Mouse (Mus musculus) kidney, postnatal 0 days (tissue): Measurements from ENCODE around the gene Lrrc8c. TPM values are rescaled to one million over a fixed set of nuclear protein-coding genes. Genes with fewer than 3 reads are reported as not detected.

ENCODE experiments used
- ATAC-seq: fragments of 200-750 bp; cut with Nextera tagmentation; replicated peaks from 2 replicates; pipeline ENCODE4 v1.8.0; 2017; ENCODE audit warnings: low read depth, moderate number of reproducible peaks, moderate TSS enrichment, moderate library complexity; ENCODE audit not compliant: low FRiP score
- DNase-seq: peaks from one replicate; pipeline ENCODE4 v3.0.0-alpha.2; 2016; ENCODE audit warnings: low spot score
- H3K27ac ChIP-seq: fragments of 300-500 bp; sonication (generic); 2 replicates; pipeline ENCODE4 v1.5.1; 2014; ENCODE audit warnings: mild to moderate bottlenecking
- H3K27me3 ChIP-seq: fragments of 300-500 bp; sonication (generic); 2 replicates; pipeline ENCODE4 v1.6.1; 2014; ENCODE audit warnings: low read length, mixed read lengths; ENCODE audit not compliant: insufficient read depth
- H3K36me3 ChIP-seq: fragments of 300-500 bp; sonication (generic); 2 replicates; pipeline ENCODE4 v1.6.1; 2014; ENCODE audit warnings: low read length, mixed read lengths; ENCODE audit not compliant: insufficient read depth
- H3K4me1 ChIP-seq: fragments of 300-500 bp; sonication (generic); replicated peaks from 2 replicates; pipeline ENCODE4 v1.6.1; 2014; ENCODE audit warnings: antibody characterized with exemption, low read length, mixed read lengths; ENCODE audit not compliant: insufficient read depth
- H3K4me2 ChIP-seq: fragments of 300-500 bp; sonication (generic); 2 replicates; pipeline ENCODE4 v1.6.1; 2014; ENCODE audit warnings: mild to moderate bottlenecking, low read length, moderate library complexity, mixed read lengths
- H3K4me3 ChIP-seq: fragments of 300-500 bp; sonication (generic); replicated peaks from 2 replicates; pipeline ENCODE4 v1.5.1; 2014; ENCODE audit warnings: low read depth, low read length
- H3K9ac ChIP-seq: fragments of 300-500 bp; sonication (generic); 2 replicates; pipeline ENCODE4 v1.6.1; 2014; ENCODE audit warnings: low read depth, low read length
- H3K9me3 ChIP-seq: fragments of 300-500 bp; sonication (generic); replicated peaks from 2 replicates; pipeline ENCODE4 v1.6.1; 2016; ENCODE audit warnings: low read length, inconsistent platforms, mixed read lengths
- CTCF ChIP-seq: IDR thresholded peaks from 2 replicates; pipeline ENCODE4 v1.5.1; 2016; ENCODE audit warnings: antibody characterized with exemption, low read depth, mild to moderate bottlenecking, moderate library complexity
- WGBS: fragments of 180-500 bp; shearing (Covaris S2); extraction: QIAGEN DNeasy Blood & Tissue Kit; methylation state at CpG from one replicate; pipeline ENCODE4 v1.1.7; 2014; 5-methylcytosine and 5-hydroxymethylcytosine counted together
- polyA plus RNA-seq: library from polyadenylated mRNA; unstranded; fragments of >200 nt; fragmentation: Nextera tagmentation; extraction: Ambion mirVana; gene quantifications from 2 replicates; pipeline ENCODE4 v1.2.1, GENCODE M21; 2015

The Lrrc8c gene
- polyA plus RNA-seq, 1 experiment from 2014 or later = 14.8 TPM

DNA sequence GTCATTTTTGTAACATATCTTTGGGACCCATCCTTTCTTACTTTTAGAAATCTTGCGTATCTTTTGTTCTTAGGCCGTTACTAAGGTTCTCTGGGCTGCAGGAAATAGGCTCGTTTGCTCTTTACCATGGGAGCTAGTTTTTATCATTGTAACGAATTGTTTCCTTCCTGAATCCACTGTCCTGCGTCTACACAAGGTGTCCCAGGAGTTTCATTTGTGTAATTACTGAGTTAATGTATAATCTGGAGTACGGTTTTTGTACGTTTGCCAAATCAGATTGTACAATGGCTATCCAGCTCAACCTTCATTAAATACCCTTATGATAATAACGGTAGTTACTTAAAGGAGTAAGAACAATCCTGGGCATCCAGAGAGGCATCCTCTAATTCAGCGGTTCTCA, 93.8 kb downstream of the Lrrc8c start:
- DNase-seq = peak; percentile 15
- Histone ChIP-seq H3K9me3 (no peaks in the 10 kb centered on the region), H3K9ac (no peak overlapping the region), H3K27ac (no peak overlapping the region), H3K36me3 (peaks cover 3% of the 10 kb centered on the region; the same call in 1 of the 2 replicates), H3K4me2 (no peak overlapping the region), H3K4me3 (no peak overlapping the region), H3K4me1 (no peaks in the 10 kb centered on the region), H3K27me3 (no peaks in the 10 kb centered on the region)
- ATAC-seq = no peak
- WGBS = 56% methylated on average over 9 of the region's 9 CpGs
- no peak for TF ChIP-seq CTCF

DNA sequence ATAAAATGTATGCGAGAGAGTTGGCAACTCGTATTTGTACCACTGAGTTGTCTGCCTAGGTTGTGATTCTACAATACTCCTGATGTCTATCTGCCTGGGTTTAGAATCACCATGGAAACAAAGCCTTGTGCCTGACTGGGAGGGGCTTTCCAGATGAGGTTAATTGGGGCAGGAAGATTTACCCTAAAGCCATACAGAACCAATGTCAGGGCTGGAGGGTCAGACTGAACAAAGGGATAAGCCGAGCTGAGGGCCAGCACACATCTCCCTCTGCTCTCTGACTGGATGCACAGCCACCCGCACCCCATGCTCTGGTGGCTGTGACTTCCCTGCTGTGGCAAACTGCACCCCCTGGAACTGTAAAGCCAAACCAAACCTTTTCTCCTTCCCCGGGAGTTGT, 94.8 kb downstream of the Lrrc8c start:
- H3K4me2 ChIP-seq = no peak overlapping the region
- no peak for TF ChIP-seq CTCF
- H3K36me3 ChIP-seq = no peaks in the 10 kb centered on the region
- no peak overlapping the region for H3K27ac ChIP-seq
- DNase-seq (no peak), ATAC-seq (no peak)
- no peak overlapping the region for H3K9ac ChIP-seq
- H3K9me3 ChIP-seq = no peaks in the 10 kb centered on the region
- WGBS = 60% methylated on average over 5 of the region's 5 CpGs
- no peaks in the 10 kb centered on the region for H3K27me3 ChIP-seq
- no peak overlapping the region for H3K4me3 ChIP-seq
- no peaks in the 10 kb centered on the region for H3K4me1 ChIP-seq

DNA sequence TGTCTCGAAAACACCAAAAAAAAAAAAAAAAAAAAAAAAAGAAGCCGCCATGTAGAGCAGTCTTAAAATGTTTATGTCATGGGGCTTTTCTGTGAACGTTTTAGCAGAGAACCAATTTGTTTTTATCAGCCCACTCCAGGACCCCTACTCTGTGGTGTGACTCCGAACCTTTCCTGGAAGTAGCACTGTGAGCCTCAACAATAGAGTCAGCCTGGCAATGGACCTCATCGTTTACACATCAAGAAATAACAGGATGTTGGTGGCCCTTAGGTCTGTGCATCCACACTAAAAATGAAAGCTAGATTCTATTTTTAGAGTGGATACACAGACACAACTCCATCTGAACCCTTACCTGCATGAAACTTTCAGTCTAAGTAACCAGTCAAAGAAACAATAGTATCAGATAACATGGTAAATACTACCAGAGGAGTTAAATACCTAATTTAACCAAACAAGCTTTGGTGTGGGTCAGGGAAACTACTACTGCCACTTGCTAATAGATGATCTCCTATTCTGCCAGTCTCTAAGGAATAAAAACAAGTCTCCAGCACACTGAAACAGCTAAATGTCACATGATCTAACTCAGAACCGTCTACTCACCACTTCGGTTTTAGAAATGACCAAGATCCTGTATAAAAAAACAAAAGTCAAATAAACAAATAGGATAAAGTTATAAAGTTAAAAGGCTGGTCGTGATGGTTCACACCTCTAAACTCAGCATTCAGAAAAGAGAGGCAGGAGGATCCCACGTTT, 95.7 kb downstream of the Lrrc8c start:
- ATAC-seq = no peak
- WGBS = 58% methylated on average over 9 of the region's 9 CpGs
- H3K4me2 ChIP-seq = no peak overlapping the region
- no peak for DNase-seq
- no peaks in the 10 kb centered on the region for H3K9me3 ChIP-seq
- H3K27ac ChIP-seq = no peak overlapping the region
- TF ChIP-seq CTCF = no peak
- H3K36me3 ChIP-seq = no peaks in the 10 kb centered on the region
- no peaks in the 10 kb centered on the region for H3K27me3 ChIP-seq
- H3K4me1 ChIP-seq = no peaks in the 10 kb centered on the region
- no peak overlapping the region for H3K4me3 ChIP-seq
- no peak overlapping the region for H3K9ac ChIP-seq

DNA sequence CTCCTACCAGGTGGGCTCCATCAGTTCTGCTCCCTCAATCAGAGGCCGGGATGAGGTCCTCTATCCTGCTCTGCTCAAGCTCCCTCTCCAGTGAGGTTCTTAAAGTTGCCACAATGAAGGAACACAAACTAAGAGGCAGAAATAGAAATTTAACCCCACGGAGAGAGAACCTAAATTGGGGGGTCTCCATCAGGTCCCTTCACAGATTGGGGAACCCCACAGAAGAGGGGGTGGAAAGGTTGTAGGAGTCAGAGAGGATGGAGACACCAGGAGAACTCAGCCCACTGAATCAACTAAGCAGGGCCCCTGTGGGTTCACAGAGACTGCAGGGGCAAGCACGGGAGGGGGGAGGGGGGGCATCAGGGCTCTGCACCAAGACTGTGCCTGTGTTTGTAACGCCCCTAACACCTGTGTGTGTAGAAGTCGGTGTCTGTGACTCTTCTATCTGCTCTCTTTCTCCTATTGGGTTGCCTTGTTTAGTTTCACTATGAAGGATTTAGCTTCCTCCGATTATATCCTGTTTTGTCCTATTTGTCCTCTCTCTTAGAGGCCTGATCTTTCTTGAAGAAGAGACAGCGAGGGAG, 96.8 kb downstream of the Lrrc8c start:
- no peak overlapping the region for H3K27ac ChIP-seq
- no peak for DNase-seq
- ATAC-seq = no peak
- no peak overlapping the region for H3K4me2 ChIP-seq
- H3K9me3 ChIP-seq = no peaks in the 10 kb centered on the region
- H3K27me3 ChIP-seq = no peaks in the 10 kb centered on the region
- H3K4me1 ChIP-seq = no peaks in the 10 kb centered on the region
- H3K4me3 ChIP-seq = no peak overlapping the region
- no peak overlapping the region for H3K9ac ChIP-seq
- TF ChIP-seq CTCF = no peak
- no peaks in the 10 kb centered on the region for H3K36me3 ChIP-seq
- WGBS = 53% methylated on average over 7 of the region's 7 CpGs

DNA sequence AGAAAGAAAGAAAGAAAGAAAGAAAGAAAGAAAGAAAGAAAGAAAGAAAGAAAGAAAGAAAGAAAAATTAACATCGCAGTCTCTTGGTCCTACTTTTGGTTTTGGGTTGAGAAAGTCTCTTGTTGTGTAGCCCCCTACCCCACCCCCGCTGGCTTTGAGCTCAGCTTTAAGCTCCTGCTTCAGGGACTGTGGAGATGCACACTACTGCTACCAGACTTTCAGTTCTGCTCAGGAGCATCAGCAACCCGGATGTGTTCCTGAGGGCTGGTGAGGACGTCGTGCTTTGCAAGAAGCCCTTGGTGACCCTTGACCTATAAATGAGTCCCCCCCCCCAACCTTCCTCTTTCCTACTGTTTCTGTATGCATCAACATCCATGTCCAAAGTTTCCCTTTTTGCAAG, 97.3 kb downstream of the Lrrc8c start:
- Histone ChIP-seq H3K4me3 (no peak overlapping the region), H3K9ac (no peak overlapping the region), H3K4me2 (no peak overlapping the region), H3K4me1 (no peaks in the 10 kb centered on the region), H3K27ac (no peak overlapping the region), H3K36me3 (no peaks in the 10 kb centered on the region), H3K27me3 (no peaks in the 10 kb centered on the region), H3K9me3 (no peaks in the 10 kb centered on the region)
- ATAC-seq (no peak), DNase-seq (no peak)
- whole genome bisulfite sequencing = 76% methylated on average over 5 of the region's 5 CpGs
- TF ChIP-seq CTCF = no peak

DNA sequence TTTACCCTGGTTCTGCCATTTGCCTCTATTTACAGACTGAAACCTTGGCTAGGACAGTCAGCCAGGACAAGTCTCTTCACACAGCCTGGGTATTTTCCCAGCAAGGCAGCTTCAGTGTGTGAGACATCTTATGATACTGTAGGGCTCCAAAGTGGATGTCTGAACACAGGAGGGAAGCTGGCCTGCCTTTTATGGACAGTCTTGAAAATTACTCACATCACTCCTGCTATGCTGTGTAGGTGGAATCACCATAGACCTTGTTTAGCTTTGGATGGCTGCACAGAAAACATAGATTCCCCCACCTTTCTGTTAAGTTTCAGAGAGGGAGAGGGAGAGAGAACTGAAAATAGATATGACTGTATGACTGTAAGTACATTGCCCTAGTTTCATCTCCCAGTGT, 99.3 kb downstream of the Lrrc8c start:
- H3K27ac ChIP-seq = no peak overlapping the region
- no peak overlapping the region for H3K4me2 ChIP-seq
- no peaks in the 10 kb centered on the region for H3K27me3 ChIP-seq
- H3K9me3 ChIP-seq = no peaks in the 10 kb centered on the region
- H3K9ac ChIP-seq = no peak overlapping the region
- no peaks in the 10 kb centered on the region for H3K4me1 ChIP-seq
- H3K4me3 ChIP-seq = no peak overlapping the region
- DNase-seq (no peak), ATAC-seq (no peak)
- TF ChIP-seq CTCF = no peak
- H3K36me3 ChIP-seq = no peaks in the 10 kb centered on the region
